Mouse (Mus musculus): ENCODE data around the gene Tmtc2. TPM values are rescaled to one million over a fixed set of nuclear protein-coding genes. Genes with fewer than 3 reads are reported as not detected.
A peak's percentile ranks its signal among the peaks of the same experiment; 100 is the strongest.

Gene Tmtc2
- polyA plus RNA-seq, 1 experiment from 2014 or later, result 7.3 TPM

DNA sequence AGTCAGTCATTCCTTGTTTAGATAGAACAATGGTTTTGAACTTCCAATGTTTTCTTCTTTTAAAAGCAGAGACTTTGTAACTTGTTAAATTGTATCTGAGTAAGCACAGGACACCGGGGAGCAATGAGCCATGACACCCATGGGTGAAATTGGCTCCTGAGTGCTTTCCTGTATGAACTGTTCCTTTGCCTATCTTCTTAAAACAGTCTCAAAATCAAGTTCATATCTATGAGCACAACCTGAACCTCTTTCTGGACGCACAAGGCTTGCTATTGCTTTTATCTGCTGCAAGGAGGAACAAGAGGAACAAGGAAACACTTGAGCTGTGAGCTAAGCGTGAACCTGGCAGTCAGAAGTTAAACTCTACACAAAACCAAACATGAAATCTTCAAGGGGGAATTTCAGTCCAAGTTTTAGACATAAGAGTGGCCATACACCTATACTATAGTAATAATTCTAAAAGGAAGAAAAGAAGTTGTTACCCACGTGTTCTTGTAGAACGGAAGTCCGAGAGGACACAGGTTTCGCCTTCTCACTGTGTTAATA is 60.4 kb downstream of the Tmtc2 start:
- Histone ChIP-seq H3K9me3 (ENCODE audit: control insufficient read depth, low read length) (no peaks in the 10 kb centered on the region), H3K36me3 (ENCODE audit: control insufficient read depth, insufficient read depth, low read length) (no peaks in the 10 kb centered on the region), H3K4me3 (ENCODE audit: low read length) (no peak overlapping the region), H3K4me1 (ENCODE audit: control insufficient read depth, insufficient read depth, low read depth, low read length) (peaks cover 2% of the 10 kb centered on the region; the same call in 1 of the 2 replicates), H3K4me2 (ENCODE audit: low read length) (no peak overlapping the region), H3K9ac (ENCODE audit: low read depth, low read length) (no peak overlapping the region), H3K27ac (ENCODE audit: low read depth, low read length) (no peak overlapping the region), H3K27me3 (replicated peaks; ENCODE audit: control insufficient read depth, insufficient read depth, low read length) (no peaks in the 10 kb centered on the region)
- ATAC-seq, result no peak
- WGBS, result 69% methylated on average over 7 of the region's 7 CpGs

DNA sequence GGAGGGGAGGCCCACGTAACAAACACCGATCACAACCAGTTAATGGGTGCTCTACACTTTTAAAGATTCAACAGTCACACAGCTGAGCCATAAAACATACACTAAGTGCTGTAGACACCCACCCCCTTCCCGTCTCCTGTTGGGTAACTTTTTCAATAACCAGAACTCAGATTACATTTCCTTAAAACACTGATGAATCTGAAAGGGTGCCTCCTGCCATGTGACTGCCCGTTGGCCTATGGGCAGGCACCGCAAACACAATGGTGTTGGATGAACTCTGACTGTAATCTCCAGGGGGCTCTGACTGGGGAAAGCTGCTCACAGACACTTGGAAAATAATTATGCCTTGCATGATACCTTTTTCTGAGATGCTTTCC is 64.4 kb downstream of the Tmtc2 start:
- no peaks in the 10 kb centered on the region for H3K9me3 ChIP-seq (ENCODE audit: control insufficient read depth, low read length)
- no peaks in the 10 kb centered on the region for H3K36me3 ChIP-seq (ENCODE audit: control insufficient read depth, insufficient read depth, low read length)
- no peak overlapping the region for H3K27ac ChIP-seq (ENCODE audit: low read depth, low read length)
- H3K27me3 ChIP-seq (replicated peaks; ENCODE audit: control insufficient read depth, insufficient read depth, low read length), result no peaks in the 10 kb centered on the region
- H3K4me3 ChIP-seq (ENCODE audit: low read length), result no peak overlapping the region
- H3K4me2 ChIP-seq (ENCODE audit: low read length), result peak overlapping the region; percentile 21
- H3K9ac ChIP-seq (ENCODE audit: low read depth, low read length), result no peak overlapping the region
- WGBS, result 14% methylated on average over 3 of the region's 5 CpGs
- H3K4me1 ChIP-seq (ENCODE audit: control insufficient read depth, insufficient read depth, low read depth, low read length), result peaks cover 2% of the 10 kb centered on the region; the same call in 1 of the 2 replicates
- 0 out of 2 replicates have a peak, but pooled peaks have one; percentile 21 for ATAC-seq

DNA sequence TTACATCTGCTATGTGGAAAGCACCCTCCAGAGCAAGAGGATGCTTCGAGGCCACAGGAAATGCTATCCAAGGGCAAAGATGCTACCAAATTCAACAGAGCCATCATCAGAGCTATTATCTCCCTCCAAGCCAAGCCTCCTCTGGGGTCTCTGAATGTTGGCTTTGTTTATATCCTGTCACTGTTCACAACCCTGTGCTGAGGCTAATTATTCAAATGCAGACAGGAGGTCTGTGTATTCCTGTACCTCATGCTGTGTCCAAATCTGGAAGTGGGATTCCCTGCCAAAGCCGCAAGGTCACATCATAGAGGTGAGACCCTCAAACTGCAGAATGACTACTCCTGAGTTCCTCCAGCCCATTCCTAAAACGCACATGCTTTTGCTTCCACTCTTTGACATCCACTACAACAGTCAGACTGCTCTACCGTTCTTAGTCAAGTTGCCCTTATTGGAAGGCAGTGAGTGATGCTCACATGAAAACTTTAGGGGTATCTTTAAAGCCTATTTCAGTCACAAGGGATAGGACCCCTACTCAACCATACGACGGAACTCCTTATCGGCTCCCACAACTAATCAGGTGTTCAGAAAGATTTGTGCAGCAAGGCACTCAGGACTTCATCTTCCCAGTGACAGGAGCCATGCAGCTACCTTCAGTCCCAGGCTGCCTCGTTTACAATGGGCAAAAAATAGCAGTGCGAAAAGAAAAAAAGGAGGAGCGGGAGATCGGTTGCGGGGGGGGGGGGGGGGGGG is 64.9 kb downstream of the Tmtc2 start:
- 31% methylated on average over 11 of the region's 12 CpGs for whole genome bisulfite sequencing
- Histone ChIP-seq H3K4me3 (ENCODE audit: low read length) (no peak overlapping the region), H3K4me2 (ENCODE audit: low read length) (peak overlapping the region; percentile 21), H3K9me3 (ENCODE audit: control insufficient read depth, low read length) (no peaks in the 10 kb centered on the region), H3K36me3 (ENCODE audit: control insufficient read depth, insufficient read depth, low read length) (no peaks in the 10 kb centered on the region), H3K4me1 (ENCODE audit: control insufficient read depth, insufficient read depth, low read depth, low read length) (peaks cover 2% of the 10 kb centered on the region; the same call in 1 of the 2 replicates), H3K27me3 (replicated peaks; ENCODE audit: control insufficient read depth, insufficient read depth, low read length) (no peaks in the 10 kb centered on the region), H3K9ac (ENCODE audit: low read depth, low read length) (no peak overlapping the region), H3K27ac (ENCODE audit: low read depth, low read length) (no peak overlapping the region)
- ATAC-seq, result peak; percentile 80

DNA sequence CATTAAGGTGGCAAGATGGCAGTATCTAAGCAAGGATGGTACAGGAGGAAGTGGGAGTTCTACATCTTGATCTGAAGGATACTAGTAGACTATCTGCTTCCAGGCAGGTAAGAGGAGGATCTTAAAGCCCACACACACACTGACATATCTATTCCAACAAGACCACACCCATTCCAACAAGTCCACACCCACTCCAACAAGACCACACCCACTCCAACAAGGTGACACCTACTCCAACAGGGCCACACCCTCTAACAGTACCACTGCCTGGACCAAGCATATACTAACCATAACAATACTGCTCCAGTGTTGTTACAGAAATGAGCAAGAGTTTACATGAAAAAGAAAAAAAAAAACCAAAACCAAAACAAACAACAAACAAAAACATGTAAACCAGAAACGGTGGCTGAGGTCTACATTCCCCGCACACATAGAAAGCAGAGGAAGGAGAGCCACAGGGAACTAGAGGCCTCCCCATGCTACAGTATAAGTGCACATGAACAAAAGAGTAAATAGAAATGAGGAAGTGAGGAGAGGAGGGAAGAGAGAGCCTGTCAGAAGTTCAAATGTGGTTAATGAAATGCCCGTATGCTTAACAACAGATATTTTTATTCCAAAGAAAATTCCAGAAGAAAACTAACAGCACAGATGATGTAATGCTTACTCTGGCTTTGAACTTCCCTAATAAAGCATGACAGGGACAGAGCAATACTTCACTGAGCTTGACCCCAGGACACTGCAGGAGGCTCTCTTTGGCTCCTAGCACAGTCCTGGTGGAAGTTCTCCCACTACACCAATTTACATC is 66.1 kb downstream of the Tmtc2 start:
- WGBS, result 63% methylated on average over 3 of the region's 3 CpGs
- Histone ChIP-seq H3K27me3 (replicated peaks; ENCODE audit: control insufficient read depth, insufficient read depth, low read length) (no peaks in the 10 kb centered on the region), H3K9ac (ENCODE audit: low read depth, low read length) (no peak overlapping the region), H3K4me2 (ENCODE audit: low read length) (no peak overlapping the region), H3K36me3 (ENCODE audit: control insufficient read depth, insufficient read depth, low read length) (no peaks in the 10 kb centered on the region), H3K9me3 (ENCODE audit: control insufficient read depth, low read length) (no peaks in the 10 kb centered on the region), H3K4me3 (ENCODE audit: low read length) (no peak overlapping the region), H3K27ac (ENCODE audit: low read depth, low read length) (no peak overlapping the region), H3K4me1 (ENCODE audit: control insufficient read depth, insufficient read depth, low read depth, low read length) (peaks cover 2% of the 10 kb centered on the region; the same call in 1 of the 2 replicates)
- no peak for ATAC-seq

DNA sequence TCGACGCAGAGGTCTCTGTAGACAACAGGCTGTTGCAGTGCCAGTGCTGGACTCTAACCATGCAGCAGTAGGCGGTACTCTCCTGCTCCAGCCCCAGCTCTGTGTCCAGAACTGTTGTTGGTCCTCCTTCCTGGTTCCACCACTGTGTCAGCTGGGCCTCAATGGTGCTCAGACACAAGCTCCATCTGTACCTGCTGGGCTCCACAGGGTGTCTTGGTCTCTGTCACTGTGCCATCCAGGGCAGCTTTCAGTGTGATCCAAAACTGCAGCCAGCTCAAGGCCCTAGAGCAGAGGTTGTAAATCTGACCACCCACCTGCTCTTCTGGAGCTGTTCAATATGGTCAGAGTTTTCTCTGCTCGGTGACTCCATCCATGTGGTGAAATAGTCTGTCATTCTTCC is 68.2 kb downstream of the Tmtc2 start:
- no peaks in the 10 kb centered on the region for H3K27me3 ChIP-seq (replicated peaks; ENCODE audit: control insufficient read depth, insufficient read depth, low read length)
- H3K4me3 ChIP-seq (ENCODE audit: low read length), result no peak overlapping the region
- 88% methylated on average over 4 of the region's 4 CpGs for WGBS
- no peak overlapping the region for H3K27ac ChIP-seq (ENCODE audit: low read depth, low read length)
- H3K9me3 ChIP-seq (ENCODE audit: control insufficient read depth, low read length), result no peaks in the 10 kb centered on the region
- H3K4me1 ChIP-seq (ENCODE audit: control insufficient read depth, insufficient read depth, low read depth, low read length), result peaks cover 2% of the 10 kb centered on the region; the same call in 1 of the 2 replicates
- no peak overlapping the region for H3K4me2 ChIP-seq (ENCODE audit: low read length)
- no peak overlapping the region for H3K9ac ChIP-seq (ENCODE audit: low read depth, low read length)
- no peaks in the 10 kb centered on the region for H3K36me3 ChIP-seq (ENCODE audit: control insufficient read depth, insufficient read depth, low read length)
- ATAC-seq, result peak; percentile 21; the same call in 1 of the 2 replicates

DNA sequence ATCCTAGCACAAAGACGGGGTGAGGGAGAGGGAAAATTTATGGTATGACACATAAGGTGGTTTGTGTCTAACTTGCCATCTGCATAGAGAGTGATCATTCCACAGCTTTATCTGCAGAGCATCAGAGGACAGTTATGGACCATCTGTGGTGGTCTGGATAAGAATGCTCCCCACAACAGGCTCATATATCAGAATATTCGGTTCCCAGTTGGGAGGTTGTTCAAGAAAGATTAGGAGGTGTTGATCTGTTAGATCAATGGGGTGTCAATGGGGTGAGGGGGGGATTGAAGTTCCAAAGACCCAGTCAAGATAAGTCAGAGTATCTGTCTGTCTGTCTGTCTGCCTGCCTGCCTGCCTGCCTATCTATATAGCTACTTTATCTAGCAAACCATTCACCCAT is 69.8 kb downstream of the Tmtc2 start:
- WGBS, result 86% methylated on average over 2 of the region's 2 CpGs
- Histone ChIP-seq H3K4me3 (ENCODE audit: low read length) (no peak overlapping the region), H3K9ac (ENCODE audit: low read depth, low read length) (no peak overlapping the region), H3K27ac (ENCODE audit: low read depth, low read length) (no peak overlapping the region), H3K36me3 (ENCODE audit: control insufficient read depth, insufficient read depth, low read length) (no peaks in the 10 kb centered on the region), H3K27me3 (replicated peaks; ENCODE audit: control insufficient read depth, insufficient read depth, low read length) (no peaks in the 10 kb centered on the region), H3K9me3 (ENCODE audit: control insufficient read depth, low read length) (no peaks in the 10 kb centered on the region), H3K4me1 (ENCODE audit: control insufficient read depth, insufficient read depth, low read depth, low read length) (no peaks in the 10 kb centered on the region; the same call in 1 of the 2 replicates), H3K4me2 (ENCODE audit: low read length) (no peak overlapping the region)
- ATAC-seq, result no peak

DNA sequence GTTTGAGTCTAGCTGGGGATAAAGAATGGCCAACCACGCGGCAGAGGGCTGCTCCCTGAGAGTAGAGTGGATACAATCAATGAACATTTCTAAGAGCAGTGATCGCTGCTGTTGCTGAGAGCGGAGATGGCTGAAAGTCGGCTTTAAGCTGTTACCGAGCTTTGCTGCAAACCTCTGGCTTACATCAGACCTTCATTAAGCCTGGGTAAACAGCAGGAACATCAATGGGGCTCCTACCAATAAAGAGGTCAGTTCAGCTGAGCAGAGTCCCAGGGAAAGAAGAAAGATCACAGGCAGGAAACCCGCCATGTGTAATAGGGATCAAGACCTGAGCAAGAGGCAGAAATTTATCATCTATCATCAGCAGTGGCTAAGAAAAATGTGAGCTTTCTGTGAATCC is 72.5 kb downstream of the Tmtc2 start:
- no peak for ATAC-seq
- H3K9ac ChIP-seq (ENCODE audit: low read depth, low read length), result no peak overlapping the region
- H3K4me1 ChIP-seq (ENCODE audit: control insufficient read depth, insufficient read depth, low read depth, low read length), result no peaks in the 10 kb centered on the region
- H3K36me3 ChIP-seq (ENCODE audit: control insufficient read depth, insufficient read depth, low read length), result no peaks in the 10 kb centered on the region
- H3K27ac ChIP-seq (ENCODE audit: low read depth, low read length), result 0 out of 2 replicates have a peak overlapping the region, but pooled peaks have one; percentile 9
- H3K4me2 ChIP-seq (ENCODE audit: low read length), result no peak overlapping the region
- H3K9me3 ChIP-seq (ENCODE audit: control insufficient read depth, low read length), result no peaks in the 10 kb centered on the region
- no peaks in the 10 kb centered on the region for H3K27me3 ChIP-seq (replicated peaks; ENCODE audit: control insufficient read depth, insufficient read depth, low read length)
- 68% methylated on average over 7 of the region's 7 CpGs for WGBS
- no peak overlapping the region for H3K4me3 ChIP-seq (ENCODE audit: low read length)

DNA sequence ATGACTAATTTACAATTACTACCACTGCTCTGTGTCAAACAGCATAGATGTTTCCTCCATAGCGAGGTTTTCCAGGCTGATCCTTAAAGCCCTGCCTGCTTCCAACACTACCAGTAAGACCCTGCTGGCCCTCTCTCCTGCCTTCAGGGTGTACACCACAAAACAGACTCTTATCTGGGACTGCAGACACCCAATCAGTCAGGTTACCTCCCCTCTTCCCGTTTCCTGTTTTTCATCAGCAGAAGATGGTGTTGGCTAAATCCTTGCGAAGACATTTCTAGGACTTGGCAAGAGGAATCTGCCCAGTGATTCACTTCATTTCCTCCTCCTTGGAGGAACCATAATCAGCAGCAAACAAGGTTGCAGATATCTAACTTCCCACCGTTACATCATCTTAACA is 73.8 kb downstream of the Tmtc2 start:
- no peaks in the 10 kb centered on the region for H3K4me1 ChIP-seq (ENCODE audit: control insufficient read depth, insufficient read depth, low read depth, low read length)

DNA sequence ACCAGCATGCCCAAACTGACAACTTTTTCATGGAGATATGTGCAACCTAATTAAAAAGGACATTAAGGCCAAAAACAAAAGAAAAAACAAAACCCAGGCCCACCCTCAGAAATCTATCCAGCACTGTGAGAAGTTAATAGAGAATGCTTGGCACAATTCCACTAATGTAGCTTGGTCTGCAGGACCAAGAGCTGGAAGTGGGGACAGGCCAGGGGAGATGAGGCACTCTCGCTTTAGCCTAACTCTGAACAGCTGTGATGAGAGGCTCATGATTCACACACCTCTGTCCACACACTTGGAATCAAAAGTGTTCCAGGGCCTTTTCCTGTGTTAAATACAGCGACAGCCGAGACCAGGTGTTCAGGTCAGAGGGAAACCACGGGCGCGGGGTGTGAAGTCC is 79.0 kb downstream of the Tmtc2 start:
- Histone ChIP-seq H3K4me2 (ENCODE audit: low read length) (no peak overlapping the region), H3K36me3 (ENCODE audit: control insufficient read depth, insufficient read depth, low read length) (no peaks in the 10 kb centered on the region), H3K27ac (ENCODE audit: low read depth, low read length) (no peak overlapping the region), H3K27me3 (replicated peaks; ENCODE audit: control insufficient read depth, insufficient read depth, low read length) (no peaks in the 10 kb centered on the region), H3K9ac (ENCODE audit: low read depth, low read length) (no peak overlapping the region), H3K4me1 (ENCODE audit: control insufficient read depth, insufficient read depth, low read depth, low read length) (peaks cover 2% of the 10 kb centered on the region; the same call in 1 of the 2 replicates), H3K4me3 (ENCODE audit: low read length) (no peak overlapping the region), H3K9me3 (ENCODE audit: control insufficient read depth, low read length) (no peaks in the 10 kb centered on the region)
- ATAC-seq, result no peak
- WGBS, result 80% methylated on average over 6 of the region's 6 CpGs

More for the DNA sequence above, 73.8 kb downstream of the Tmtc2 start:
- Histone ChIP-seq H3K4me2 (ENCODE audit: low read length) (no peak overlapping the region), H3K9me3 (ENCODE audit: control insufficient read depth, low read length) (no peaks in the 10 kb centered on the region), H3K27ac (ENCODE audit: low read depth, low read length) (no peak overlapping the region), H3K9ac (ENCODE audit: low read depth, low read length) (no peak overlapping the region), H3K4me3 (ENCODE audit: low read length) (no peak overlapping the region), H3K27me3 (replicated peaks; ENCODE audit: control insufficient read depth, insufficient read depth, low read length) (no peaks in the 10 kb centered on the region), H3K36me3 (ENCODE audit: control insufficient read depth, insufficient read depth, low read length) (no peaks in the 10 kb centered on the region)
- no peak for ATAC-seq
- WGBS, result 85% methylated on average over 4 of the region's 4 CpGs

Data from hindbrain, embryonic 16.5 days (tissue).